Comparison of ENCODE assay signal across 10 mouse cellular contexts in the genomic region with DNA sequence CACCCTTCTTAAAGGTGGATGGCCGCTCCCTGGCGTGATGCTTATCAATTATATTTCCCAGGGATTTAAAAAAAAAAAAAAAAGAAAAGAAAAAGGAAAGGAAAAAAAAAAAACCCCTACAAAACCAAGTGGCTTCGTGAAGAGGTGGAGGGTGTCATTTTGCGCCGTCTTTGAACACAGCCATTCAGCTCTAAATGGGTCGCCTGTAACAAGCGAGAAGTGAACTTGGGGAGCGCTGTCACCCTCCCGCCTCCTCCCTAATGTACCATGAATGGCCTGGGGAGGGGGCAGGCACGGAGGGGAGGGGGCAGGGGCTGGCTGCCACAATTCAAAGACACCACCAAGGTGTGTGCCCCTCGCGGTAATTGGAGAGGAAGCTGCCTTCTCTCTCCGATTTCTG.
DNase-seq lines count a peak whose midpoint lies in the region; ATAC-seq and TF ChIP-seq lines count a peak whose summit lies in the region.
"Had no signal": no experiment of that assay in that cellular context is flagged by ENCODE, and none has a peak within 500 bp of the region (broad histone marks: within the 10 kb centered on the region; RNA-seq: fewer than 3 reads in every experiment).

No protein-coding gene starts in this region.

- H3K9ac ChIP-seq in lung, embryonic 14.5 days: no peak overlapping the region
- H3K9ac ChIP-seq in forebrain, embryonic 16.5 days (replicated peaks; ENCODE audit: low read depth, low read length): no peak overlapping the region
- no peak overlapping the region for H3K9ac ChIP-seq in limb, embryonic 15.5 days
- no peak overlapping the region for H3K9ac ChIP-seq in stomach, embryonic 16.5 days (ENCODE audit: low read length)
- H3K9ac ChIP-seq: liver, embryonic 12.5 days had no signal

- no peaks in the 10 kb centered on the region for H3K4me1 ChIP-seq in lung, embryonic 14.5 days (ENCODE audit: insufficient read depth)
- H3K4me1 ChIP-seq in forebrain, embryonic 16.5 days (replicated peaks; ENCODE audit: control insufficient read depth, insufficient read depth, low read length): peaks cover 12% of the 10 kb centered on the region
- peaks cover 12% of the 10 kb centered on the region for H3K4me1 ChIP-seq in limb, embryonic 15.5 days
- H3K4me1 ChIP-seq in stomach, embryonic 16.5 days (ENCODE audit: control insufficient read depth, insufficient read depth, low read length): no peaks in the 10 kb centered on the region
- H3K4me1 ChIP-seq: liver, embryonic 12.5 days had no signal

- no peak overlapping the region for H3K27ac ChIP-seq in lung, embryonic 14.5 days (ENCODE audit: low read depth)
- no peak overlapping the region for H3K27ac ChIP-seq in forebrain, embryonic 16.5 days (ENCODE audit: low read length)
- no peak overlapping the region for H3K27ac ChIP-seq in limb, embryonic 15.5 days
- H3K27ac ChIP-seq in stomach, embryonic 16.5 days (ENCODE audit: low read length): no peak overlapping the region
- H3K27ac ChIP-seq: liver, embryonic 12.5 days had no signal

- no peak for TF ChIP-seq CTCF in lung, embryonic 14.5 days (IDR thresholded peaks at IDR 0.05; ENCODE audit: low read depth)

- H3K27me3 ChIP-seq in lung, embryonic 14.5 days (ENCODE audit: insufficient read depth, low read length): peaks cover 49% of the 10 kb centered on the region
- H3K27me3 ChIP-seq in forebrain, embryonic 16.5 days (replicated peaks; ENCODE audit: control insufficient read depth, insufficient read depth, low read length): peaks cover 88% of the 10 kb centered on the region
- peaks cover 74% of the 10 kb centered on the region for H3K27me3 ChIP-seq in limb, embryonic 15.5 days
- peaks cover 27% of the 10 kb centered on the region for H3K27me3 ChIP-seq in stomach, embryonic 16.5 days (ENCODE audit: control insufficient read depth, insufficient read depth, low read length)

- H3K36me3 ChIP-seq in lung, embryonic 14.5 days (ENCODE audit: insufficient read depth): no peaks in the 10 kb centered on the region
- no peaks in the 10 kb centered on the region for H3K36me3 ChIP-seq in forebrain, embryonic 16.5 days (ENCODE audit: control insufficient read depth, insufficient read depth)
- no peaks in the 10 kb centered on the region for H3K36me3 ChIP-seq in limb, embryonic 15.5 days
- no peaks in the 10 kb centered on the region for H3K36me3 ChIP-seq in stomach, embryonic 16.5 days (ENCODE audit: control insufficient read depth, insufficient read depth, low read length)
- H3K36me3 ChIP-seq: liver, embryonic 12.5 days had no signal

- WGBS in lung, embryonic 14.5 days: 2% methylated on average over 13 of the region's 13 CpGs
- under 1% methylated on average over 13 of the region's 13 CpGs for WGBS in forebrain, embryonic 16.5 days
- WGBS in limb, embryonic 15.5 days: 4% methylated on average over 13 of the region's 13 CpGs
- 5% methylated on average over 13 of the region's 13 CpGs for WGBS in stomach, embryonic 16.5 days

- H3K4me2 ChIP-seq in lung, embryonic 14.5 days: peak overlapping the region; percentile 14; the same call in 1 of the 2 replicates
- peak overlapping the region; percentile 12; the same call in 1 of the 2 replicates for H3K4me2 ChIP-seq in forebrain, embryonic 16.5 days (ENCODE audit: low read length)
- peak overlapping the region; percentile 8; the same call in 1 of the 2 replicates for H3K4me2 ChIP-seq in limb, embryonic 15.5 days
- H3K4me2 ChIP-seq in stomach, embryonic 16.5 days (ENCODE audit: low read depth, low read length): peak overlapping the region; percentile 42
- H3K4me2 ChIP-seq: liver, embryonic 12.5 days had no signal

- no peak for DNase-seq in lung, embryonic 14.5 days
- DNase-seq in lung, postnatal 25 days (ENCODE audit: low spot score): no peak
- no peak for DNase-seq in right cerebral cortex, adult 2 months (ENCODE audit: low spot score in 2 of 2)
- no peak for DNase-seq in layer of hippocampus, adult 18-20 months (ENCODE audit: low spot score in 2 of 2)
- DNase-seq: right cerebral cortex, postnatal 25 days; thymus, adult 18-20 months had no signal

- no peak for ATAC-seq in lung, embryonic 14.5 days (ENCODE audit: insufficient read depth)
- ATAC-seq in forebrain, embryonic 16.5 days: no peak
- ATAC-seq in limb, embryonic 15.5 days (ENCODE audit: insufficient number of reproducible peaks, low FRiP score, low TSS enrichment, low read depth): no peak
- no peak for ATAC-seq in stomach, embryonic 16.5 days (ENCODE audit: insufficient read depth, low FRiP score)
- ATAC-seq: liver, embryonic 12.5 days had no signal

- H3K4me3 ChIP-seq in lung, embryonic 14.5 days (ENCODE audit: low read depth, low read length): no peak overlapping the region
- no peak overlapping the region for H3K4me3 ChIP-seq in forebrain, embryonic 16.5 days (replicated peaks; ENCODE audit: low read length)
- peak overlapping the region; percentile 5; the same call in 1 of the 2 replicates for H3K4me3 ChIP-seq in limb, embryonic 15.5 days
- H3K4me3 ChIP-seq in stomach, embryonic 16.5 days (replicated peaks; ENCODE audit: low read length): peak overlapping the region; percentile 9; the same call in 1 of the 2 replicates
- H3K4me3 ChIP-seq: liver, embryonic 12.5 days had no signal

- H3K9me3 ChIP-seq in lung, embryonic 14.5 days (ENCODE audit: low read depth, low read length): no peaks in the 10 kb centered on the region
- H3K9me3 ChIP-seq in forebrain, embryonic 16.5 days (ENCODE audit: control insufficient read depth, low read length): no peaks in the 10 kb centered on the region
- no peaks in the 10 kb centered on the region for H3K9me3 ChIP-seq in limb, embryonic 15.5 days
- H3K9me3 ChIP-seq in stomach, embryonic 16.5 days (replicated peaks; ENCODE audit: control insufficient read depth, low read length): no peaks in the 10 kb centered on the region
- H3K9me3 ChIP-seq: liver, embryonic 12.5 days had no signal

Comparison
In these comparisons a context has a peak if more than half of its experiments do, and no peak if none do; other contexts are left out.
1. H3K4me3 ChIP-seq: peak in limb, embryonic 15.5 days (single experiment) and stomach, embryonic 16.5 days (single experiment); none in lung, embryonic 14.5 days (single experiment) and forebrain, embryonic 16.5 days (single experiment).
2. Peak in every context shown above with its lines, with median percentiles within 50 percentile points of each other: H3K4me2 ChIP-seq.